Mouse (Mus musculus): Measurements from ENCODE around the gene Aadac.

The Aadac gene

DNA sequence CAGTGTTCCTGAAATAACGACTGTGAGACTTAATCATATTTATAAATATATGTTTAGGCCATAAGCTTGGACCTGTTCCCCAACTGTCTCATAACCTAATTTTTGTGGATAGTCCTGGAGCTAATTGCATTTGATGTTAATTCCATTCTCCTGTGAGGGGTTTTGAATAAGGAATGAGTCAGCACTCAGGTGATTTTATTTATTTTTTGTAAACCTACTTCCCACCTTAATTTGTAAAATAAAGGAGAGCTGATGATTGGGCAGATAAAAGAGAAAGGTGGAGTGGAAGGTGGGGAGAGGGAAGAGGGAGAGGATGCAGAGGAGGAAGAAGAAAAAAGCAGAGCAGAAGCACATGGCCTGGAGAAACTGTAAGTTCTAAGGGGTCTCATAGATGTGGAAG, at the start of gene Aadac:
Gene Aadac (plus strand): TSS at position 301 of the 400 bp plus-strand sequence.
- in situ Hi-C loops (cut with MboI; ENCODE audit: low sequenced_read_pairs) = no loop called here

DNA sequence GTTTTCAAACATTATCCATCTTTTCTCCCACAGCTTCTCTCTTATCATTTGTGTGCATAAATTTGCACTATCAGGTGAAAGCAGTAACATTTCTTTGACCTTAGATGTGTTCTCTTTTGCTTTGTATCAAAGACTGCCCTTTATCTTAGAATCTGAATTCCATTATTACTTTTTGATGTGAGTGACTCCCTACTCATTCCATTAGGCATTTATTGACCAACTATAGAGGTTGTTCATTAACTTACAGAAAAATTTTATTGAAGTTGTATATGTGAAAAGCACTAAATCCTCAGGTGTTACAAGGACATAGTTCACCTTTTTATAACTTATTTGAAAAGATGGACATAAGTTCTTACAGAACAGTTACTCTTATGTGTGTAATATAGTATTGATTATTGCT, 21.9 kb upstream of the Aadac start:
- in situ Hi-C loops (cut with MboI; ENCODE audit: low sequenced_read_pairs) = no loop called here

DNA sequence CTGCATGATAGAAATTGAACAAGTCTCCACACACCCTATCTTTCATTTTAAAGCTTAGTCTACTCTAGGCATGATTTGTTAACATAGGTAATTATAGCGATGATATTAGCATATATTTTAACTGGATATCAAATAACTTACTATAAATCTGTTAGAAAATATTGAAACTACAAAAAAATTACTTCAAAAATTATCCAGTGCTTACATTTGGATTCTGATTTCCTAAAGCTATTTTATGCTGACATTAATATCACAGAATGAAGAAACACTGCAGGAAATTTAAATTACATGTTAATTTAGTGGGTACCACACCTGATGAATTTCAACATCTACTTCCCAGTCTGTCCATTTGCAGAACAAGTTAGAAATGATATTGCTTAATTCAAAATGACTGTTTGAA, 19.1 kb upstream of the Aadac start, which contains the start of gene Aadacl2:
Gene Aadacl2 (plus strand): TSS at position 301 of the 400 bp plus-strand sequence.
- in situ Hi-C loops (cut with MboI; ENCODE audit: low sequenced_read_pairs) = no loop called here

DNA sequence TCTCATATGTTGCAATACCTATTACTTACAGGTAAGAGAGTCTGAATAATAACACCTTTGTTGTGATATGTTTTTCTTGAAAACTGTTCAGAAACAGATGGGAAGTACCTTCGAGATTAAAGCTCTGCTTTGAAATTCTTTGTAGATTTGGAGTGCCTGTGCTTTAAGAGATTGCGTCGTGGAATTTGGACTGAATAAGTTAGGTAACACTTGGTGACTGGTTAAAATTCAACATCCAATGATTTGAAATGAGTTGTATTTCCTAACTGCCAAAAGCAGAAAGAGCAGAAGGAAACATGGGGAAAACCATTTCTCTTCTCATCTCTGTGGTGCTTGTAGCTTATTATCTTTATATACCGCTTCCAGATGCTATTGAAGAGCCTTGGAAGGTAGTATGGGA, 6.0 kb downstream of the Aadac start:
- in situ Hi-C loops (cut with MboI; ENCODE audit: low sequenced_read_pairs) = no loop called here

DNA sequence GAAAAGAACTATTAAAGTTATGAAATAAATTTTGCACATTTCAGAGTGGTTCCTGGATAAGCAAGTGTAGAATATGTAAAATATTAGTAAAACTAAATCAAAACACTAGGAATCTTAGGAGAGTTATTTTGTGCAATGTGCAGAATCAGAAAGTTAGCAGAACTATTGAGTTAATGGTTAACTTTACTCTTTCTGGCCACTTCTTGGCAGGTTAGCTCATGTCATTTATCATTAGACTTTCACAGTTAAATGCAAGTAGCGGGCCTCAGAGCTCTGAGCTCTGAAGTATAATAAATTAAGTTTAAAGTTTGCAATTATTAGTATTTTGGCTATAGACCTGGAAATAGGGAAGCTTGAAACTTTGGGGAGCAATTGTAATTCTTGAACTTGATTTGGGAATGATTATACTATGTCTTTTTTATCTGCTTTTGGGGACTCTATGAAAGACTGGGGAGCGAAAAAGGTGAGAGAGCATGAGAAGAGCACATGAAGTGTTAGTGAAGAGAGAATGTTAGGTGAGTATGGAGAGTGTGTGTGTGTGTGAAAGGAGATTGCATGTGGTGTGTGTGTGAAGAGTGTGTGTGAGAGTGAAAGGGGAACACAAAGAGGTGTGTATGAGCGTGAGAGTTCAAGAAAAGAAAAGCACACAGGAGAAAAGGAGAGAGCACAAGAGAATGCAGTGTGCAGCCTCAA, 20.9 kb downstream of the Aadac start:
- in situ Hi-C loops (cut with MboI; ENCODE audit: low sequenced_read_pairs) = no loop called here

DNA sequence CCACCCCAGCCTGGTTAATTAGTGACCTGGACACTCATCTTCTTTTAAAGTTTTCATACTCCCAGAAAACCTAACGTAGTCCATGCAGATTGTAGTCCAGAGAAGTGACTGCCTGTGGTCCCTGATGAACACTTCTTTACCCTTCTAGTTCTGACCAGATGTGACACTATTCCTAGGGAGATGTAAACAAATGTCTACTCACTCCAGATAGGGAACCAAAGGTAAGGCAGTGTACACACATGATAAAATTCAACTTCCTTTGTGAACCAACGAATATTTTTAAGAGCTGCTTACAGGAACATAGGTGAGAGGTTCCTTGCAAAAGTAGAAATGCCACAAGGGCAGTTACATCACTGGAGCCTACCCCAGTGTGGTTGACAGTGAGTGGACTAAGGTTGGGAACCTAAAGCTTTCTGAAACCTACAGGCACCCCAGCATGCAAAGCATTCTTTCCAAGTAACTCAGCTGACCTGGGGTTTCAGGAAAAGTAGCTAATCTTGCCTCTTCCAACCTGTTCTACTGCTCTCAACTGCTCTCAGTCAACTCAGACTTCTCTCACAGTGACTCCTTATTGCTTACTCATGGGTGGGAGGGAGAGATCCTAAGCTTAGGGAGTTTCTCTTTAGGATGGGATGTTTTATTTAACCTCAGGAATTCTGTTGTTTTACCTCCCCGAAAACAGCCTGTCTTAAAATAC, 27.9 kb downstream of the Aadac start:
- in situ Hi-C loops (cut with MboI; ENCODE audit: low sequenced_read_pairs) = no loop called here

DNA sequence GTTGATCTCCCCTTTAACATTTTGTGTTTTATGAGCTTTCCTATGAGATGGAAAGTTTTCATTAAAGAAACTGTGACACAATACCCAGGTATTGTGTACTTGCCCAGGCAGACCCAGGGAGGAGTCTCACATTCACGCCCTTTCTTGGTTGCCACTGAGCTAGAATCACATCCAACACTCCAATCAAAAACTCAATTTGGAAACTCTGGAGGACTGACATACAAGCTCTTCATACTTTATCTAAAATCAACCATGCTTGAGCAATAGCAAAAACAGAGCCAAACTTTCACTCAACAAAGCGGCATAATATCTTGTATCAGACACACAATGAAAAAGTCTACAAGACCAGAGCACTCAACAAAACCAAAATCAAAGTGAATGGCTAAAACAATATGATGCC, 28.4 kb downstream of the Aadac start:
- in situ Hi-C loops (cut with MboI; ENCODE audit: low sequenced_read_pairs) = no loop called here

DNA sequence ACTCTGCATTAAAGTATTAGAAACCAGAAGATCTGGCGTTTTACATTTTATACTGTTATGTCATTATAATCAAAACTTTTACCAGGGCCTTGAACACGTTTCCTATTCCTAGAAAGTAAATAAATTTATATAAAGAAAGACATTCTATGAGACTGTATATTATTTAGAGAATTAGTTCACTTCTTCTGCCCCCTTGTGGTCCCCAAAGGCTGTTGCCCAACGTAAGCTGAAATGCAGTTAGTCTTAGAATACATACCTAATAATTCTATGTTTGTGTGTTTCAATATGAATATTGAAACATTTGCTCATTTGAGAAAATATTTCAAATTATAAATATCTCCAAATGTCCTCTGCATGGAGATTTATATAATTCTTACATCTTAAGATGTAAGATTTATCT, 30.9 kb downstream of the Aadac start:
- in situ Hi-C loops (cut with MboI; ENCODE audit: low sequenced_read_pairs) = no loop called here

DNA sequence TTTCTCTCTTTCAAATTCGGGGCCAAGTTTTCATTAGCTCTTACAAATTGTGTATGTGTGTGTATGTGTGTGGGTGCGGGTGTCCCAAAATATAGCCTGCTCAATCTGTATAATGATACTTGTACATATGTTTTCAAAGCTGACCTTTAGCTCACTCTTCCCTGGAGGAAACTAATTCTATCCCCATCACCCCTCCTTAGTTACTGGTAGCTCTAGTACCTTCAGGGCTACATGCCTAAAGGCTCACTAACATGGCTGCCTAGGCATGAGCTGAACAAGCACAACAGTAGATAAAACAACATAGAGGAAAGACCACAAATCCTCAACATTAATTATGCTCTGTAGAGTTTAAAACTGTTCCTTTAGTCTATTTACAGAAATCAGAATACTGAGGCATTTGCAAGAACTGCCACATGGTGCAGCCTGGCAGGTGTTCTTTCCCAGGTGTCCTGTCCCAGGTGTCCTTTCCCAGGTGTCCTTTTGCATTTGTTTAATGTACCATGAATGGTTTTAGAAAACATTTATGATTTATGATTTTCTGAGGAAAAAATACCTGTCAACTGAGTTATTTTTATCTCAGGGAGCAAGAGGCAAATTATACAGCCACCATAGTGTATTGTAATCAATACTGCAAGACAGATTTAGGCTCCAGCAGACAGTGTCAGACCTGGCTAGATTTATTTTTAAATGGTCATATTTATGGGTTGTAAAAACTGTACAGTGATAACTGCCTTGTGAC, 31.7 kb downstream of the Aadac start:
- in situ Hi-C loops (cut with MboI; ENCODE audit: low sequenced_read_pairs) = no loop called here

DNA sequence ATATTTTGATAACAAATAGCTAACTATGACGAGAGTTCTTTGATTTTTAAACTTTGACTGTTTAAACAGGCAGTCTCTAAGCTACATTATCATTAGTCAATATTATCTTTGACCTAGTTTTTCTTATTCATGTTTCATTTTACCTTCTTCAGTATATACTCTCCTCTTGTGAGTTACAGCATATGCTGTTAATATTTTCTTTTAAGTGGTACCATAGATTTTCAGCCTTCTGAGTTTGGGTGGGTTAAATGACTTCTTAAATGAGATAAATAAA, 32.2 kb downstream of the Aadac start:
- in situ Hi-C loops (cut with MboI; ENCODE audit: low sequenced_read_pairs) = no loop called here

DNA sequence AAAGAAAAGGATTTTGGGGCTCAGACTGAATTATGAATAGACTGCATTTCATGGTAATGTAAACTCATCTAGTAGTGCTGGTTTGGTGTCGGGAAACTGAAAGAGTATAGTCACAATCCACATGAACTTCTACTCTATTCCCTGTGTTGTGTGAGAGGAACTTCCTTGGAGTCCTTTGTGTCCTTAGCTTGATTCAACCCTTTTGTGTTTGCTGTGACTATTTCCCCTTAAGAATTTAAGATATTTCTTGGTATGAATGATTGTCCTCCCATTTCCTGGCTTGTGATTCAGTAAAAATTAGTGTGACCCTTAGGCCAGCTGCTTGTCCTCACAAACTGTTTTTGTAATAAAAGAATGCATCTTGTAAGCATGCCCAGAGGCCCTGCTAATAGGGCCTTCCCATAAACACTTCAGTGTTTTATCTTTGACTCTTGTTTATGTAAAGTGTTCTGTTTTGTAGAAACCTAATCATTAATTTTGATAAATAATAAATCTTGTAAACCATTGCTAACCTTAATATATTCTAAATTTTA, 53.4 kb downstream of the Aadac start:
- in situ Hi-C loops (cut with MboI; ENCODE audit: low sequenced_read_pairs) = no loop called here

DNA sequence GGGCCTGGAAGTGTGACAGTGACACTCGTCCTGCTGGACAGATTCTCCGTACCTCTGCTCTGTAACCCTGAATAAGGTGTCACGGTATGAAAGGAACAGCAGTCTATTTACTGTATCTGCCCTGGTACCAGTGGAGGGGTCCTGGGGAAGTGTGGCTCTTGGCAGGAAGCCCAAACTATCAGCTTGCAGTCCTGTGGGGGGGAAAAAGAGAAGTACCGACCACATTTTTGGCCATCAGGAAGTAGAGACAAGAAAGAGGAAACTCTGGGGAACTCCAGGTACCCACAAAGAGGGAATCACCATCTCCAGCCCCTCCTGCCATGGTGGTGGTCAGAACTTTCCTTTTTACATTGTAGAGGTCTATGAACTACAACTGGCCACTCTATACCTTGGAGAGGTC, 55.1 kb downstream of the Aadac start:
- in situ Hi-C loops (cut with MboI; ENCODE audit: low sequenced_read_pairs) = no loop called here

DNA sequence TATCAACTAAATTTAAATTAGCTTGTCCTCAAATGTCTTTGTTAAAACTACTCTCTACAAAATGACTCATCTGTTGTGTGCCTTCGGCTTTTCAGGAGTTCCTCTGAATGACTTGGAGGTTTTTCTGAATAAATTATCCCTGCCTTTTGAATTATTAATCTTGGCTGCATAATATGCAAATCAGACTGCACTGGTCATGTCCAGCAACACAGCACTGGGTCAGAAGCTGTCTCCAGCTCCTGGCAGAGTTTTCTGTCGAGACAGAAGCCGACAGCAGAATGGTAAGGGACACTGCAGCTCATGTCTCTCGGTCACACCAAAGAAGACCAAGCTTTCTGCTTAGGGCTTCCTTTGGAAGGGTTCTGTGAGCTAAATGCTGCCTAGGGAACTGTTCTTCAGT, 56.1 kb downstream of the Aadac start, which contains the start of gene Sucnr1:
Gene Sucnr1 (plus strand): TSS at position 222 of the 400 bp plus-strand sequence.
- in situ Hi-C loops (cut with MboI; ENCODE audit: low sequenced_read_pairs) = no loop called here

DNA sequence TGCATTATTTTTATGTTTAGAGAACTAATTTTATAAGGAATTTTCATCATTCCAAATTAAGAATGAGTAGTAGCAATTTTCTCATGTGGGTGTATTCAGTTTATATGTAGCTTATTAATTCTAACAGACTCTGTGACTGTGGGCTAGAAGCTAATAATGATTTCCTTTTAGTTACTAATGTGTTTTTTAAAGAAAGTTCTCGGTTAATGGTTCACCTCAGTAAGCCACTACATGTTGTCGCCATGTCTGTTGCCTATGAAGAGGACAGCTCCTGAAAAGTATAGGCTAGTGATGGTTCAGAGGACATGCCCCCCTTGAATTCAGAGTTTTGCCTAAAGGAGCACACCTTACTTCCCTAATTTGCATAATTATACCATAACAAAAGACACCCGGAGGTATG, 57.2 kb downstream of the Aadac start:
- in situ Hi-C loops (cut with MboI; ENCODE audit: low sequenced_read_pairs) = no loop called here

DNA sequence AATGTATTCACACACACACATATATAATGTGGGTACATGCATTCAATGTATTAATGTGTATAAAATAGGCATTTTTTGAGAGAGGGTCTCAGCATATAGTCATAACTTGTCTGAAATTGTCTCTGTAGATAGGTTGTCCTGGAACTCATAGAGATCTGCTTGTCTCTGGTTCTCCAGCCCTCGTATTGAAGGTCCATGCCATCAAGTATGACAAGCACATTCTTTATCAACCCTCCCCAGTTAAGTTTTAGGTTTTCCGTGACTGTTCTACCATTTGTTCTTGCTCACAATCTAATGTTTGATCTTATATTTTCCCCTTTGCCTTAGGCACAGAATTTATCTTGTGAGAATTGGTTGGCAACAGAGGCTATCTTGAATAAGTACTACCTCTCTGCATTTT, 60.2 kb downstream of the Aadac start:
- in situ Hi-C loops (cut with MboI; ENCODE audit: low sequenced_read_pairs) = no loop called here
